Mouse (Mus musculus) frontal cortex, postnatal 10 days (tissue): ENCODE data around the gene Pomt1.

Source experiments
- DNase-seq, 2 experiments: peaks; one replicate each; pipeline ENCODE4 v3.0.0; 2022; ENCODE audit warnings: low spot score in 2 of 2, mixed read lengths in 1 of 2

The Pomt1 gene

GRCm38 (mm10) chr2:32235886-32236759, at the start of gene Pomt1:
Pomt1 (plus strand) TSS chr2:32236590.
- DNase-seq = peak; percentile 86 to 91

GRCm38 (mm10) chr2:32187019-32187551, 49.3 kb upstream of the Pomt1 start:
- DNase-seq = no peak

- no peak for DNase-seq
Observed at GRCm38 (mm10) chr2:32187649-32188048, 48.7 kb upstream of the Pomt1 start.

- no peak for DNase-seq
Observed at GRCm38 (mm10) chr2:32189060-32189681, 47.2 kb upstream of the Pomt1 start.

- no peak for DNase-seq
Observed at GRCm38 (mm10) chr2:32190620-32191019, 45.8 kb upstream of the Pomt1 start.

GRCm38 (mm10) chr2:32191872-32192507, 44.4 kb upstream of the Pomt1 start:
- DNase-seq = no peak

GRCm38 (mm10) chr2:32198977-32199376, 37.4 kb upstream of the Pomt1 start:
- DNase-seq = no peak

- no peak for DNase-seq
Observed at GRCm38 (mm10) chr2:32200033-32200432, 36.4 kb upstream of the Pomt1 start.

- no peak for DNase-seq
Observed at GRCm38 (mm10) chr2:32200712-32201111, 35.7 kb upstream of the Pomt1 start.

GRCm38 (mm10) chr2:32201527-32201926, 34.9 kb upstream of the Pomt1 start:
- no peak for DNase-seq

GRCm38 (mm10) chr2:32203853-32204252, 32.5 kb upstream of the Pomt1 start:
- DNase-seq = no peak

- no peak for DNase-seq
Observed at GRCm38 (mm10) chr2:32207682-32208081, 28.7 kb upstream of the Pomt1 start.

GRCm38 (mm10) chr2:32211689-32212088, 24.7 kb upstream of the Pomt1 start:
- DNase-seq = no peak

GRCm38 (mm10) chr2:32213000-32213399, 23.4 kb upstream of the Pomt1 start:
- no peak for DNase-seq

- DNase-seq = no peak
Observed at GRCm38 (mm10) chr2:32215576-32215975, 20.8 kb upstream of the Pomt1 start.

GRCm38 (mm10) chr2:32216506-32216905, 19.9 kb upstream of the Pomt1 start:
- no peak for DNase-seq

- DNase-seq = no peak
Observed at GRCm38 (mm10) chr2:32217656-32218055, 18.7 kb upstream of the Pomt1 start.

- DNase-seq = no peak
Observed at GRCm38 (mm10) chr2:32218113-32218512, 18.3 kb upstream of the Pomt1 start.

GRCm38 (mm10) chr2:32218541-32219334, 17.7 kb upstream of the Pomt1 start:
- DNase-seq = no peak

GRCm38 (mm10) chr2:32219501-32219900, 16.9 kb upstream of the Pomt1 start:
- DNase-seq = no peak

- DNase-seq = no peak
Observed at GRCm38 (mm10) chr2:32220021-32220420, 16.4 kb upstream of the Pomt1 start.

- no peak for DNase-seq
Observed at GRCm38 (mm10) chr2:32220969-32221368, 15.4 kb upstream of the Pomt1 start.
